In genomic region chr6:43266356-43266755, GRCm38 (mm10) we compare ENCODE assay signal across 7 mouse cellular contexts. TPM values are rescaled to one million over a fixed set of nuclear protein-coding genes. Genes with fewer than 3 reads are reported as not detected.
DNase-seq lines count a peak whose midpoint lies in the region.

No protein-coding gene starts in this region.

- intact Hi-C loops in heart, postnatal 10 days (cut with DNase I), result no loop called here

- DNase-seq in R1 (ENCODE audit: low read depth, low spot score), result peak; percentile 27
- peak; percentile 49 for DNase-seq in embryo, embryonic 9.5 days (ENCODE audit: extremely low spot score)
- peak; percentile 39 to 58 for DNase-seq in heart, postnatal 10 days
- DNase-seq in kidney, postnatal 25 days, result peak; percentile 66 to 82
- DNase-seq in mesoderm, embryonic 11.5 days (ENCODE audit: low read depth, low spot score), result peak; percentile 37
- peak; percentile 31 for DNase-seq in thymus, postnatal 14 days
- no peak for DNase-seq in right cerebral cortex, postnatal 25 days

RNA-seq across cellular contexts. Expression of gene Arhgef5, which starts 1.0 kb away (rescaled TPM):
- 10 to 100 TPM; 18.1 to 22.0 TPM for total RNA-seq in heart, postnatal 10 days (2021)

RNA-seq across cellular contexts. Expression of gene Olfr47, which starts 35.0 kb away (rescaled TPM):
- total RNA-seq in heart, postnatal 10 days (2021), result not detected

RNA-seq across cellular contexts. Expression of gene Nobox, which starts 43.0 kb away (rescaled TPM):
- not detected for total RNA-seq in heart, postnatal 10 days (2021)

RNA-seq across cellular contexts. Expression of gene Olfr434, which starts 53.5 kb away (rescaled TPM):
- total RNA-seq in heart, postnatal 10 days (2021), result not detected
